Mouse (Mus musculus): ENCODE results near the gene Col26a1. TPM values are rescaled to one million over a fixed set of nuclear protein-coding genes. Genes with fewer than 3 reads are reported as not detected.

The Col26a1 gene
- polyA plus RNA-seq, 1 experiment from 2014 or later, result 13.4 TPM

DNA sequence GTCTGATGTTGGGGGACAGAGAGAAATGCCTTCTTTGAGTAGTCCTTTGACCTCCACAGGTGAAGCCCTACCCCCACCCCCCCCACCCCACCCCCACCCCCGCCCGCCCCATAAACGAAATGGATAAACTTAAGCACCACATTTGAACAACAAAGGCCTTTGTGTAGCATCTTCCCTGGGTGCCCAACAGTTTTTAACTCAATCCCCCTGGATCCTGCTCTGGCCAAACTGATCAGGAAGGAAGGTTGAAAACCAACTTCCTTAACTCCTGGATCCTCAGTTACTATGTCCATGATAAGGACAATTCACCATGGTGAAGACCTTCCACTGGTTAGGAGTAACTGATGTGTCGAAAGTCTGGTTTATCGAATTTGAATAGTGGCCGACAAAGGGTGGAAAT is 103.1 kb downstream of the Col26a1 start:
- WGBS, result 81% methylated on average over 6 of the region's 6 CpGs
- H3K4me1 ChIP-seq (ENCODE audit: control insufficient read depth, insufficient read depth, low read length), result no peaks in the 10 kb centered on the region
- H3K4me2 ChIP-seq (ENCODE audit: low read depth, low read length), result no peak overlapping the region
- no peak overlapping the region for H3K9ac ChIP-seq (ENCODE audit: low read length)
- H3K36me3 ChIP-seq (ENCODE audit: control insufficient read depth, insufficient read depth, low read length), result no peaks in the 10 kb centered on the region
- no peak for ATAC-seq (ENCODE audit: insufficient read depth, low FRiP score)
- no peak overlapping the region for H3K4me3 ChIP-seq (replicated peaks; ENCODE audit: low read length)
- peaks cover 4% of the 10 kb centered on the region; the same call in 1 of the 2 replicates for H3K9me3 ChIP-seq (replicated peaks; ENCODE audit: control insufficient read depth, low read length)
- no peak overlapping the region for H3K27ac ChIP-seq (ENCODE audit: low read length)
- H3K27me3 ChIP-seq (ENCODE audit: control insufficient read depth, insufficient read depth, low read length), result no peaks in the 10 kb centered on the region

GRCm38 (mm10) chr5:136775548-136775947 is 107.5 kb downstream of the Col26a1 start:
- Histone ChIP-seq H3K4me3 (replicated peaks; ENCODE audit: low read length) (no peak overlapping the region), H3K9me3 (replicated peaks; ENCODE audit: control insufficient read depth, low read length) (peaks cover 6% of the 10 kb centered on the region), H3K9ac (ENCODE audit: low read length) (no peak overlapping the region), H3K27ac (ENCODE audit: low read length) (no peak overlapping the region), H3K27me3 (ENCODE audit: control insufficient read depth, insufficient read depth, low read length) (no peaks in the 10 kb centered on the region), H3K4me1 (ENCODE audit: control insufficient read depth, insufficient read depth, low read length) (no peaks in the 10 kb centered on the region), H3K4me2 (ENCODE audit: low read depth, low read length) (no peak overlapping the region), H3K36me3 (ENCODE audit: control insufficient read depth, insufficient read depth, low read length) (no peaks in the 10 kb centered on the region)
- 78% methylated on average over 3 of the region's 3 CpGs for whole genome bisulfite sequencing
- no peak for ATAC-seq (ENCODE audit: insufficient read depth, low FRiP score)

- Histone ChIP-seq H3K9ac (ENCODE audit: low read length) (no peak overlapping the region), H3K4me3 (replicated peaks; ENCODE audit: low read length) (no peak overlapping the region), H3K27me3 (ENCODE audit: control insufficient read depth, insufficient read depth, low read length) (no peaks in the 10 kb centered on the region), H3K27ac (ENCODE audit: low read length) (no peak overlapping the region), H3K36me3 (ENCODE audit: control insufficient read depth, insufficient read depth, low read length) (no peaks in the 10 kb centered on the region), H3K9me3 (replicated peaks; ENCODE audit: control insufficient read depth, low read length) (peaks cover 6% of the 10 kb centered on the region), H3K4me1 (ENCODE audit: control insufficient read depth, insufficient read depth, low read length) (peaks cover 5% of the 10 kb centered on the region; the same call in 1 of the 2 replicates), H3K4me2 (ENCODE audit: low read depth, low read length) (no peak overlapping the region)
- ATAC-seq (ENCODE audit: insufficient read depth, low FRiP score), result no peak
- 60% methylated on average over 22 of the region's 22 CpGs for WGBS
Observed at GRCm38 (mm10) chr5:136773044-136774039, 109.7 kb downstream of the Col26a1 start.

DNA sequence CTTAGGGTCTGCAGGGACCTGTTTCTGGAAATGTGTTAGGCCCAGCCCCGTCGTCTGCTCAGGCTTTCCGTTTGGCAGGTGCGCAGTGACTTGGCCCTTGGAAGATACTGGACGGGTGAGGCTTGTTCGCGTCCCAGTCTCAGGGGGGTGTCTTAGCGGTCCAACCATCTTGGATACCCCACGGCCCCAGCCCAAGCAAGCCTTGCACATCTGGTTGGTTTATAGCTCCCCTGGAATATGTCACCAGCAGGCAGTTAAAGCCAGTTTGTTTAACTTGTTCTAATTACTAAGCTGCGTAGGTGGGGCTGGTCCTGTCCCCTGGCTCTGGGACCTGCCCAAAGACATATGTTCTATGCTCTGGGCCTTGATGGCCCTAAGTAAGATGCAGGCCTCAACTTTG is 111.9 kb downstream of the Col26a1 start:
- no peak for ATAC-seq (ENCODE audit: insufficient read depth, low FRiP score)
- H3K4me3 ChIP-seq (replicated peaks; ENCODE audit: low read length), result no peak overlapping the region
- H3K27ac ChIP-seq (ENCODE audit: low read length), result no peak overlapping the region
- H3K9ac ChIP-seq (ENCODE audit: low read length), result no peak overlapping the region
- H3K9me3 ChIP-seq (replicated peaks; ENCODE audit: control insufficient read depth, low read length), result peaks cover 6% of the 10 kb centered on the region
- peaks cover 5% of the 10 kb centered on the region; the same call in 1 of the 2 replicates for H3K4me1 ChIP-seq (ENCODE audit: control insufficient read depth, insufficient read depth, low read length)
- H3K36me3 ChIP-seq (ENCODE audit: control insufficient read depth, insufficient read depth, low read length), result no peaks in the 10 kb centered on the region
- WGBS, result 77% methylated on average over 10 of the region's 10 CpGs
- H3K27me3 ChIP-seq (ENCODE audit: control insufficient read depth, insufficient read depth, low read length), result no peaks in the 10 kb centered on the region
- H3K4me2 ChIP-seq (ENCODE audit: low read depth, low read length), result no peak overlapping the region

DNA sequence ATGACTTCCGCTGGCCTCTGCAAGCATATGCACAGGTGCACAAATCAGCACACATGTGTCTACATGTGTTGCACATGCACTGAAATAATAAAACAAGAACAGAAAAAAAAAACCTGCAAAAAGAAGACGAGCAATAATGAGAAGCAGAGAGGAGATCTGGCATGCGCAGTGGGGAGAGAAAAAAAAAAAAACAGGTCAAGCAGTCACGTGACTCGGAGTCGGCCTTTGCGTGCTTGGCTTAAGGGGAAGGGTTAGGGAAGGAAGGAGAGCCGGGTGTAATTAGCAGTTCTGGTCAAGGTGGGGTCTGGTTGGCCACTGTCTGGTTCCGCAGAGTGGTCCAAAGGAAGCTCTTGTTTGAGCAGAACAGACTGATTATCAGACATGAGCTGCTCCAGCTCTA is 115.7 kb downstream of the Col26a1 start:
- ATAC-seq (ENCODE audit: insufficient read depth, low FRiP score), result no peak
- Histone ChIP-seq H3K9ac (ENCODE audit: low read length) (no peak overlapping the region), H3K27me3 (ENCODE audit: control insufficient read depth, insufficient read depth, low read length) (no peaks in the 10 kb centered on the region), H3K4me3 (replicated peaks; ENCODE audit: low read length) (no peak overlapping the region), H3K27ac (ENCODE audit: low read length) (no peak overlapping the region), H3K4me1 (ENCODE audit: control insufficient read depth, insufficient read depth, low read length) (peaks cover 5% of the 10 kb centered on the region; the same call in 1 of the 2 replicates), H3K36me3 (ENCODE audit: control insufficient read depth, insufficient read depth, low read length) (no peaks in the 10 kb centered on the region), H3K9me3 (replicated peaks; ENCODE audit: control insufficient read depth, low read length) (no peaks in the 10 kb centered on the region), H3K4me2 (ENCODE audit: low read depth, low read length) (no peak overlapping the region)
- 74% methylated on average over 9 of the region's 9 CpGs for whole genome bisulfite sequencing

DNA sequence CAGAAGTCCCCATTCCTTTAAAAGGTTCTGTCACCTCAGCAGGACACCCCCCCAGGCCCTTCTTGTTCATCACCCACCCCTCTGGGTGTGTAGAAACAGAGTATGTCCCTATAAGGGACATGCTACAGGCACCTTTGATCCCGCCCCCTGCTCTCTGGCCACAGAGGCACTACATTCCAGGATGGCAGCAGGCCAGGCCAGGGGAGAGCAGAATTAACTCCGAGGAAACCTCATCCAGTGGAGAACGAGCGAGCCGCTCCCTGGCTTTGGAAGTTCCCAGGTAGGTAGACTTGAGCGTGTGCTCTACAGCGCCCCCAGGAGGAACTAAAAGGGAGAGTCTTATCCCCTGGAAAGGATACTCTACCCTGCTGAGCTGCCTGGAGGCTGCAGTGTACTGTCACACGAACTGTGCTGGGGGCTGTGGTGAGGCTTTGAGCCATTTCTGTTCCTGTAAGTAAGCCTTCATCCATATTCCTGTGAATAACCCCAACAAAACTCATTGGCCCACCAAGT is 118.8 kb downstream of the Col26a1 start:
- Histone ChIP-seq H3K4me2 (ENCODE audit: low read depth, low read length) (no peak overlapping the region), H3K27me3 (ENCODE audit: control insufficient read depth, insufficient read depth, low read length) (no peaks in the 10 kb centered on the region), H3K9me3 (replicated peaks; ENCODE audit: control insufficient read depth, low read length) (no peaks in the 10 kb centered on the region), H3K36me3 (ENCODE audit: control insufficient read depth, insufficient read depth, low read length) (no peaks in the 10 kb centered on the region), H3K9ac (ENCODE audit: low read length) (no peak overlapping the region), H3K27ac (ENCODE audit: low read length) (no peak overlapping the region), H3K4me1 (ENCODE audit: control insufficient read depth, insufficient read depth, low read length) (no peaks in the 10 kb centered on the region), H3K4me3 (replicated peaks; ENCODE audit: low read length) (no peak overlapping the region)
- WGBS, result 44% methylated on average over 8 of the region's 8 CpGs
- no peak for ATAC-seq (ENCODE audit: insufficient read depth, low FRiP score)

- H3K27ac ChIP-seq (ENCODE audit: low read length), result no peak overlapping the region
- H3K4me3 ChIP-seq (replicated peaks; ENCODE audit: low read length), result no peak overlapping the region
- no peaks in the 10 kb centered on the region for H3K9me3 ChIP-seq (replicated peaks; ENCODE audit: control insufficient read depth, low read length)
- WGBS, result 58% methylated on average over 6 of the region's 6 CpGs
- no peak overlapping the region for H3K9ac ChIP-seq (ENCODE audit: low read length)
- H3K36me3 ChIP-seq (ENCODE audit: control insufficient read depth, insufficient read depth, low read length), result no peaks in the 10 kb centered on the region
- H3K4me2 ChIP-seq (ENCODE audit: low read depth, low read length), result no peak overlapping the region
- H3K4me1 ChIP-seq (ENCODE audit: control insufficient read depth, insufficient read depth, low read length), result no peaks in the 10 kb centered on the region
- H3K27me3 ChIP-seq (ENCODE audit: control insufficient read depth, insufficient read depth, low read length), result no peaks in the 10 kb centered on the region
- ATAC-seq (ENCODE audit: insufficient read depth, low FRiP score), result no peak
Observed at GRCm38 (mm10) chr5:136760345-136760744, 122.7 kb downstream of the Col26a1 start.

DNA sequence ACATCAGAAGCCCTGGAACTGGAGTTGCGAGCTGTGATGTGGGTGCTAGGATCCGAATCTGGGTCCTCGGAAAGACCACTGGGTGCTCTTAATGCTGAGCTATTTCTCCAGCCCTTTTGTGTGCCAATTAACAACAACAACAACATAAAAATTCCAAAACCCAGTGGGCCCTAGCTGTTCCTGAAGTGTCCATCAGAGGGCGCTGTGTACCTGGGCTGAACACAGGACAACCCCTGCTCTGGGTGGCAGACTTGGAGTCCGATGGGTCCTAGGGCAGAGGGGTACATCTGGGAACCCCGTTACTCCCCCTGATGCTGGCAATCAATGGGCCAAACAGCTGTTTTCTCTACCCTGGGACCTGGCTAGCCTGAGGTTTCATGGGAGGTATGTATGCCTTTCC is 123.2 kb downstream of the Col26a1 start:
- 54% methylated on average over 6 of the region's 6 CpGs for WGBS
- ATAC-seq (ENCODE audit: insufficient read depth, low FRiP score), result no peak
- no peak overlapping the region for H3K4me3 ChIP-seq (replicated peaks; ENCODE audit: low read length)

DNA sequence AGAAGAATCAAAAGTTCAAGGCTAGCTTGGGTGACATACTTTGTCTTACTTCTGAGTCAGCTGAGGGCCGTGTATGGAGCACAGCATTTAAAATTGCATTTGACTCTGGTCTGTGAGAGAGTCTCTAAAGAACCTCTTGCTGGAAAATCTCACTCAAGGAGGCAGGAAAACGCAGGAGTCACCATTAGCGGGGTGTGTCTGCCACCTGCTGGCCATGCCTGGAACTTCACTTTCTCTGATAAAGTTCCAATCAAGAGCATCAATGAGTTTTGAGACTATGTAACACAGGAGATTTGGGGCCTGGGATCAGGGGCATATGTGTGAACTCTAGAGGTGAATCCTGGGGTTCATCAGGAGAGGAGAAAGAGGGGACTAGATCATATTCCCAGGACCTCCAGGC is 127.3 kb downstream of the Col26a1 start:
- no peak for ATAC-seq (ENCODE audit: insufficient read depth, low FRiP score)
- Histone ChIP-seq H3K4me3 (replicated peaks; ENCODE audit: low read length) (no peak overlapping the region), H3K27me3 (ENCODE audit: control insufficient read depth, insufficient read depth, low read length) (no peaks in the 10 kb centered on the region), H3K27ac (ENCODE audit: low read length) (no peak overlapping the region), H3K9me3 (replicated peaks; ENCODE audit: control insufficient read depth, low read length) (no peaks in the 10 kb centered on the region), H3K9ac (ENCODE audit: low read length) (no peak overlapping the region), H3K36me3 (ENCODE audit: control insufficient read depth, insufficient read depth, low read length) (no peaks in the 10 kb centered on the region), H3K4me2 (ENCODE audit: low read depth, low read length) (no peak overlapping the region), H3K4me1 (ENCODE audit: control insufficient read depth, insufficient read depth, low read length) (no peaks in the 10 kb centered on the region)
- WGBS, result 2% methylated on average over 3 of the region's 3 CpGs

More for the DNA sequence above, 123.2 kb downstream of the Col26a1 start:
- H3K36me3 ChIP-seq (ENCODE audit: control insufficient read depth, insufficient read depth, low read length), result no peaks in the 10 kb centered on the region
- H3K9ac ChIP-seq (ENCODE audit: low read length), result no peak overlapping the region
- H3K9me3 ChIP-seq (replicated peaks; ENCODE audit: control insufficient read depth, low read length), result no peaks in the 10 kb centered on the region
- H3K4me2 ChIP-seq (ENCODE audit: low read depth, low read length), result no peak overlapping the region
- no peaks in the 10 kb centered on the region for H3K27me3 ChIP-seq (ENCODE audit: control insufficient read depth, insufficient read depth, low read length)
- H3K4me1 ChIP-seq (ENCODE audit: control insufficient read depth, insufficient read depth, low read length), result no peaks in the 10 kb centered on the region
- no peak overlapping the region for H3K27ac ChIP-seq (ENCODE audit: low read length)

Measured in stomach, embryonic 16.5 days (tissue).